Mouse (Mus musculus) bone marrow, adult 2 months (tissue): Measurements from ENCODE around the gene Gm10260. TPM values are rescaled to one million over a fixed set of nuclear protein-coding genes. Genes with fewer than 3 reads are reported as not detected.

Source experiments
- H3K27ac ChIP-seq: fragments of 200-500 bp; 2 replicates; pipeline ENCODE4 v1.5.1; 2012; ENCODE audit warnings: low read depth, mild to moderate bottlenecking, control low read depth, inconsistent platforms, low read length; ENCODE audit not compliant: control insufficient read depth, poor library complexity, insufficient read depth
- H3K4me1 ChIP-seq: fragments of 200-500 bp; 2 replicates; pipeline ENCODE4 v1.6.1; 2011; ENCODE audit warnings: low read length; ENCODE audit not compliant: control insufficient read depth, insufficient read depth
- H3K4me3 ChIP-seq: fragments of 200-500 bp; replicated peaks from 2 replicates; pipeline ENCODE3; 2011; ENCODE audit warnings: mild to moderate bottlenecking, low read depth, low read length, control low read depth; ENCODE audit not compliant: control insufficient read depth
- CTCF ChIP-seq: fragments of 200-500 bp; IDR thresholded peaks from 2 replicates; pipeline ENCODE4 v1.5.1; 2011; ENCODE audit warnings: low read length, control low read depth; ENCODE audit not compliant: control insufficient read depth, insufficient read depth
- POLR2A ChIP-seq: fragments of 200-500 bp; IDR thresholded peaks from 2 replicates; pipeline ENCODE4 v1.6.1; 2011; ENCODE audit warnings: low read depth, mild to moderate bottlenecking, control low read depth, low read length, borderline replicate concordance; ENCODE audit not compliant: control insufficient read depth
- WGBS: fragments of 180-500 bp; shearing (Covaris S2); methylation state at CpG from one replicate; pipeline ENCODE4 v1.1.7; 2018; 5-methylcytosine and 5-hydroxymethylcytosine counted together
- polyA plus RNA-seq: library from polyadenylated mRNA; stranded (reverse); fragments of >200 nt; gene quantifications from 2 replicates; pipeline ENCODE4 v1.2.4, GENCODE M21; 2011; ENCODE audit warnings: low replicate concordance; ENCODE audit not compliant: missing spikeins, insufficient read depth, insufficient read length

Gene Gm10260
- polyA plus RNA-seq, 1 experiment, result 33.2 TPM

DNA sequence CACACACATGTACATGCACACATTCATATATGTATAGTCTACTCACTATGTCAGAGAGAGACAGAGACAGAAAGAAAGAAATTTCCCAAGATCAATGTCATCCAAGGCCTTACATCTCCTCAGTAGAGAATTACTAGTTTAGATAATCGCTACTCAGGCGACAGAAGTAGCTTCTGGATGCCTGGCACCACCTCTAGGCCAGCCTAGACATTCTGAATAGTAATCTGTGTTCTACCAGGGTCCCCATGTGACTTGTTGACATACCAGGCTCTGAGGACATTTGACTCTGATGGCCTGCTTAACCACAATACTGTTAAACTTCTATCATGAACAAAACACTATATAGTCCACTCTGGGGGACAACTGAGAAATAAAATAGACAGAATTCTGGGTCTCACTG is 17.2 kb upstream of the Gm10260 start:
- 53% methylated on average over 2 of the region's 2 CpGs for WGBS
- Histone ChIP-seq H3K27ac (peak overlapping the region; percentile 23; the same call in 1 of the 2 replicates), H3K4me3 (no peak overlapping the region), H3K4me1 (peaks cover 1% of the 10 kb centered on the region; the same call in 1 of the 2 replicates)
- TF ChIP-seq POLR2A, result no peak
- no peak for TF ChIP-seq CTCF

DNA sequence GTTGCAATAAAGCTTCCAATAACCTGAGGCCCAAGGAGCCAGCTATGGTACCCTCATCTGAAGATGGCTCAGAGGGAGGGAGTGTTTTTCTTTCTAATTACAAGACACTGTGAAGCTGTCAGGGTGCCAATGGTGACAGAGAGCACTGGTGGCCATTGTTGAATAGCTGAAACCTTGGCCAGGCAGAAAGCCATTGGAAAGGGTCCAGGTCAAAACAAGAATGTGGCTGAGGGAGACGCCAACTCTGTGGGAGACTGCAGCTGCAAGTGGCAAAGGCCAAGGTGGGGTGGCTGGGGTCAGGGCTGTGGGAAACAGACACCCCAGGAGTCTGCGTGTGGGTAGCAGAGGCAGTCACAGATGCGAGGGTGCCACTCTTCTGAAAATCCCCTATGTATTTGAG is 16.3 kb upstream of the Gm10260 start:
- TF ChIP-seq CTCF (no peak), POLR2A (no peak)
- peaks cover 1% of the 10 kb centered on the region; the same call in 1 of the 2 replicates for H3K4me1 ChIP-seq
- 66% methylated on average over 3 of the region's 3 CpGs for WGBS
- peak overlapping the region; percentile 31; the same call in 1 of the 2 replicates for H3K27ac ChIP-seq
- no peak overlapping the region for H3K4me3 ChIP-seq

DNA sequence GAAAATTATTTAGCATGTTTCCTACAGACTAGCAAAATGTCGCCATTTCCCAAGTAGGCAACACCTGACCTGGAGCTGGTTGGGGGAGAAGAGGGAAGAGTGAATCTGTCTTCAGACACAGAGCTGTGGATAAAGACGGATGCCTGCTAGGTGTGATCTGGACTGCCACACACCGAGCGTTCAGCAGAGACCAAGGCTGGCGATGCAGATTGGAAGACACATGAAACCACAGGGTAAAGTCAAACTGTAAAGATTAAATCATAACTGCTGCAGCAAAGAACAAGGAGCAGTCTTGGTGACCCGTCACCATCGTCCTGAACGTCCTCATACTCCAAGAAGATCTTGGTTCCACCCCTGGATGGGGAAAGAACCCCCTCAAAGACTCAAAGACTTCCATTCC is 15.5 kb upstream of the Gm10260 start:
- no peaks in the 10 kb centered on the region; the same call in 1 of the 2 replicates for H3K4me1 ChIP-seq
- TF ChIP-seq POLR2A, result no peak
- no peak for TF ChIP-seq CTCF
- no peak overlapping the region for H3K27ac ChIP-seq
- H3K4me3 ChIP-seq, result no peak overlapping the region
- 62% methylated on average over 8 of the region's 8 CpGs for WGBS

DNA sequence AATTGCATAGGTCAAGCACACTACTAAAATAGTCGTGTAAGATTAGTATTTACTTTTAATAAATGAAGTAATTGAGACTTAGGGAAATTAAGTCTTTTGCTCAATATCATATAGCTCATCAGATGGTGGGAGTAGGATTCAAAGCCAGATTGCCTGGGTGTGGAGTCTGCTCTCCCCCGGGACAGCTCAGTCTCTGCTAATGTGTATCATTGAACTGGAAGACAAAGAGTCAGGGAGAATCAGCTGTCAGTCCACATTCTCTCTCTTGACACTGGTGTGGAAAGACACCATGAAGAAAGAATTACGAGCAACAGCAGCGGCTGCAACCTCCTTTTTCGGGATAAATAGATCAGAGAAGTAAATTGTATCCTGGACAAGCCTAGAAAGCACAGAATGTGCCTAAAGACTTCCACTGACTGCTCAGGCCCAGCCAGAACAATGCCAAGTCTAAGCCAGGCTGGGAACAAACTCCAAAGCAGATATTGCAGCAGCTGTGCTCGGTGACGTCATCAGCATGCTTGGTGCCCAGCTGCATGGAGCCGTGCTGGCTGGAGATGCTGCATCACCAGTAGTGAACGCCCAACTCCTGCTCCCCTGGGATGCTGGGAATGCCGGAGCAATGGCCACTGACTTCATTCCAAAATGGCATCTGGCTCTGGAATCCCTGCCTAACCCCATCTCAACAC is 14.5 kb upstream of the Gm10260 start:
- WGBS, result 82% methylated on average over 10 of the region's 10 CpGs
- no peaks in the 10 kb centered on the region; the same call in 1 of the 2 replicates for H3K4me1 ChIP-seq
- TF ChIP-seq POLR2A (no peak), CTCF (no peak)
- H3K27ac ChIP-seq, result no peak overlapping the region
- no peak overlapping the region for H3K4me3 ChIP-seq

DNA sequence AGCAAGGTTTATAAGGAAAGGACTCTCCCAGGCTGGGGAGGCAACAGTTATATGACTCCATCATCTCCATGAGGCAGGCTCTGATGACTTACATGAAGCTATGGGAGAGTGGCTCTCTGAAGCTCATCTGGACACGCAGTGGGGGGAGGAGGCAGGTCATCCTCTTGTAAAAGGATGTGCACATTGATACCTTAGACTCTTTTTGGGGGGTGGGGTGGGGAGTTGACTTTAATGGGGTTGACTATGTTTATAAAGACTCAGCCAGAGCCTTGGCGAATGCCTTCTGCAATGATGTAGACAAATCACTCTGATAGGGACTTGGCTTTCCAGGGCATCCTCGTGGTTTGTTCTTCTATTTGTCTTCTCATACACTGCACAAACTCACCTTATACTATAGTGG is 8.8 kb upstream of the Gm10260 start:
- WGBS, result 88% methylated on average over 3 of the region's 3 CpGs
- Histone ChIP-seq H3K4me3 (no peak overlapping the region), H3K27ac (no peak overlapping the region), H3K4me1 (peaks cover 2% of the 10 kb centered on the region; the same call in 1 of the 2 replicates)
- TF ChIP-seq POLR2A (no peak), CTCF (no peak)

DNA sequence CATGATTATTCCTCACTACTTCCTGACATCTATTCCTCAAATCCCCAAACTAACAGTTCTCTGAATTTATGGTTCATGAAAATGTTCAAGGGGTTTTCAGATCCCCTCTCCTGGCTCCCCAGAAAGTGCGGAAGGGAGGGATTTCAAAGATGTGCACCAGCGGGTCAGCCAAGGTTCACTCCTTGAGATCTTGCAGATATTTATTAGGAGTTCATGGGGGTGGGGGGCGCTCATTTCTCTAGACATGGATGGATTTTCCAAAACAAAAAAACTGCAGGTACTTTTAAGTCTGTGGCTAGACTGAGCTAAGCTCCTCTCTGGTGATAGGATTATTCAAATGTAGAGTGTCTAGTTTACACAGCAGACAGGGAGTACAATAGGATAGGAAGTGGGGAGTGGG is 8.4 kb upstream of the Gm10260 start:
- Histone ChIP-seq H3K4me3 (no peak overlapping the region), H3K27ac (no peak overlapping the region), H3K4me1 (peaks cover 2% of the 10 kb centered on the region; the same call in 1 of the 2 replicates)
- TF ChIP-seq CTCF (no peak), POLR2A (no peak)
- 89% methylated on average over 3 of the region's 3 CpGs for WGBS

DNA sequence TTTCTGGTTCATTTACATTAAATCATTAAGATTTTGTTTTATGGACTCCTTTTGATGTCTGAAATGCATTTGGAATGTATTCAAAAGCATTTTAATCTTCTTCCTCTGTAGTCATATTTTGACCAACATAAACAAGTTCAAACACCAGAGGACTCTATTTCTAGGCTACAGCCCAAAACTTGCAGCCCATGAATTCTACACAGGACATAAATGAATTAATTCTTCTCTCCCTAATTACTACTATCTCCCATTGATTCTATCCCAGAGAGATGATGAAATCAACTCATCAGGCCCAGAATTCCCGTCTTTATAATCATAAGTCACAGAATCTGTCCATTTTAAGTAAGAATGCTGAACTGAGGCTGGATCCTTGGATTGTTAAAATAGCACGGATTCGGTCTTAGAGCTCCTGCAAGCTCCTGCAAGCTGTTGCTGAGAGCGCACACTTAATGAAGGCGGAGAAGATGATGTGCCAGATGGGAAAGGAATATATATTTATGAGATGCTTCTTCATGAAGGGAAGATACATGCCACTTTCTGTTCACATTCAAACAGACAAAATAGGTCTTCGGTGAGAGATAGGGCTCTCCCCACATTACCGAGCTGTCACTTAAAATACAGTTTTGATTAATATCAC is 7.7 kb upstream of the Gm10260 start:
- Histone ChIP-seq H3K4me1 (peaks cover 2% of the 10 kb centered on the region), H3K27ac (no peak overlapping the region), H3K4me3 (no peak overlapping the region)
- TF ChIP-seq CTCF, result no peak
- no peak for TF ChIP-seq POLR2A
- 84% methylated on average over 7 of the region's 7 CpGs for WGBS

DNA sequence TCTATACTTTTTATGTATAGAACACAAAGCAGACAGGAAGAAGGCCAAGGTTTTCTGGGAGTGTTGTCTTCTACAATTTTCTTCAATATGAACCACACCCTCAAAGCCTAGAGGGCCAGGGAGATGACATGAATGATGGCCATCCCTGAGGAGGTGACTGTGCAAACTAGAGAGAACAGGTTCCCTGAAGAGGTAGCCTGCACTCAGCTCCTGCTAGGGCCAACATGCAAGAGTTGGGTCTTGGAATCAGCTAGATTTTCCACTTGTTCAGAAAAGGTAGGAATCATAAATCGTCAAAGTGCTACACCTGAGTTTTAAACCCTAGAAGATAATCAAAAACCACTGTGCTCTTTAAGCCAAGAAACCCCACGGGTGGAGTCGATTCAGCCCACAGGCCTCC is 6.2 kb upstream of the Gm10260 start:
- H3K27ac ChIP-seq, result no peak overlapping the region
- no peak for TF ChIP-seq POLR2A
- TF ChIP-seq CTCF, result no peak
- 65% methylated on average over 3 of the region's 3 CpGs for WGBS
- no peak overlapping the region for H3K4me3 ChIP-seq
- H3K4me1 ChIP-seq, result peaks cover 2% of the 10 kb centered on the region
